Mouse (Mus musculus): ENCODE measurements around the gene Bend7. TPM values are rescaled to one million over a fixed set of nuclear protein-coding genes. Genes with fewer than 3 reads are reported as not detected.

The Bend7 gene
- polyA plus RNA-seq, 2 experiments: 0.94 to 1.2 TPM

GRCm38 (mm10) chr2:4849449-4849848 lies 131.8 kb downstream of the Bend7 start:
- WGBS (ENCODE audit: insufficient replicate concordance): 68% methylated on average over 2 of the region's 2 CpGs
- H3K4me1 ChIP-seq (replicated peaks; ENCODE audit: control insufficient read depth in 2 of 2, insufficient read depth in 2 of 2, low read length in 1 of 2): no peaks in the 10 kb centered on the region
- H3K4me3 ChIP-seq (ENCODE audit: insufficient read depth in 1 of 2, low read depth in 2 of 2, low read length in 2 of 2): no peak overlapping the region
- ATAC-seq (ENCODE audit: insufficient read depth) (no peak), DNase-seq (ENCODE audit: low read depth in 3 of 3, low spot score in 3 of 3) (no peak)
- no peaks in the 10 kb centered on the region for H3K9me3 ChIP-seq (ENCODE audit: control insufficient read depth, low read length)
- no peaks in the 10 kb centered on the region for H3K36me3 ChIP-seq (replicated peaks; ENCODE audit: control insufficient read depth, insufficient read depth, low read depth)
- H3K27ac ChIP-seq: no peak overlapping the region
- H3K27me3 ChIP-seq (ENCODE audit: control insufficient read depth, insufficient read depth, low read length): no peaks in the 10 kb centered on the region
- H3K9ac ChIP-seq (replicated peaks): no peak overlapping the region
- H3K4me2 ChIP-seq (ENCODE audit: low read depth): no peak overlapping the region
- TF ChIP-seq CTCF (IDR thresholded peaks at IDR 0.05; ENCODE audit: low read depth): no peak
- no peak for TF ChIP-seq EP300 (IDR thresholded peaks at IDR 0.05; ENCODE audit: low read depth)

Other genes starting within 250 kb of the Bend7 start
- 12.9 and 19.1 TPM in 2 replicates for gene Prpf18, start 65.7 kb upstream of the Bend7 start, polyA plus RNA-seq (2012; rRNA removed)
- 23.7 and 24.0 TPM in 2 replicates for gene Prpf18, start 65.7 kb upstream of the Bend7 start, polyA plus RNA-seq (2014; fragmentation: Nextera tagmentation; extraction: Ambion mirVana)
- 12.7 and 16.8 TPM in 2 replicates for gene Sephs1, start 163.7 kb downstream of the Bend7 start, polyA plus RNA-seq (2012; rRNA removed)
- 29.9 and 32.2 TPM in 2 replicates for gene Sephs1, start 163.7 kb downstream of the Bend7 start, polyA plus RNA-seq (2014; fragmentation: Nextera tagmentation; extraction: Ambion mirVana)
- 27.3 and 38.8 TPM in 2 replicates for gene Phyh, start 201.2 kb downstream of the Bend7 start, polyA plus RNA-seq (2012; rRNA removed)
- 63.8 and 67.8 TPM in 2 replicates for gene Phyh, start 201.2 kb downstream of the Bend7 start, polyA plus RNA-seq (2014; fragmentation: Nextera tagmentation; extraction: Ambion mirVana)

All from liver, embryonic 14.5 days (tissue).